Mouse (Mus musculus) adrenal gland, adult 18-20 months (tissue): Measurements from ENCODE around the gene Il31. TPM values are rescaled to one million over a fixed set of nuclear protein-coding genes. Genes with fewer than 3 reads are reported as not detected.
"Not testable (repeated sequence)": the region's sequence is repeated elsewhere in the genome, so short reads cannot be mapped to it uniquely, and the experiment has no call there.

Source experiments
- DNase-seq, 2 experiments: peaks; one replicate each; pipeline ENCODE4 v3.0.0; 2021 to 2022; ENCODE audit warnings: low spot score in 2 of 2
- long read RNA-seq, 2 experiments: library from polyadenylated mRNA; stranded (forward); transcript quantifications; one replicate each; pipeline ENCODE4 v2.0.0; 2021
- total RNA-seq, 2 experiments: library from RNA; stranded (reverse); gene quantifications; 1 replicate in 1 of 2; 2 replicates in 1 of 2; pipeline ENCODE4 v1.2.3; 2021

Il31 gene
- not detected for total RNA-seq
- long read RNA-seq, experiment 1 = 0 reads
- long read RNA-seq, experiment 2 = 0 reads

DNA sequence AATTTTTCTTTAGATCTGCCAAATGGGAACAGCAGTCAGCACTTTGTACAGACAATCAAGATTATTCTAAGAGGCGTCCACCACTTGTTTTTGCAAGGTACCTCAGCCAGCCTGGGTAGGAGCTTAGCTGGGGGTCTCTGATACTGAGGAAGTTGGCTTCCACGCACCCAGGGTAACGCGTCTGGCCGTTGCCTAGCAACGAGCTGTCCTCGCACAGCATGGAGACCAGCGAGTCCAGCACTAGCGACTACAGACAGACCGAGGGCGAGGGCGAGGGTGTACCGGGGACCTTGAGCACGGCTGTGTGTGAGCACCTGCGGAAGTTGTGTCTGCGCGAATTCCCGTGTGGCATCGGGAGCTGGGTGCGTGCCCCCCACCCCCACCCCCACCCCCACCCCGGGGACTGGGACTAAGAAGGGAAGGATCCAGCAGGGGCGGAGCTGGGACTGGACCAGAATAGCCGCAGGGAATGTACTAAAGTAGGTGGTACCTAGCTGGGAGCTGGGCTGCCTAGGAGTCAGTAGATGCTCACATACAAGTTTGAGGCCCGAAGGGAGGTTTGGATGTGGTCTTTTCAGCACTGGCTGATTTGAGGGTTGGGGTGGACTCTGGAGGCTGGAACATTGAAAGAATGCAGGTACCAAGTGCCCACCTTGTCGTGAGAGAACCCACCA, at the start of gene Il31, which contains the start of gene Lrrc43:
Il31 (minus strand) TSS at position 378 of the 674 bp plus-strand sequence.
Lrrc43 (plus strand) TSS at position 194 of the 674 bp plus-strand sequence.
- DNase-seq = no peak

DNA sequence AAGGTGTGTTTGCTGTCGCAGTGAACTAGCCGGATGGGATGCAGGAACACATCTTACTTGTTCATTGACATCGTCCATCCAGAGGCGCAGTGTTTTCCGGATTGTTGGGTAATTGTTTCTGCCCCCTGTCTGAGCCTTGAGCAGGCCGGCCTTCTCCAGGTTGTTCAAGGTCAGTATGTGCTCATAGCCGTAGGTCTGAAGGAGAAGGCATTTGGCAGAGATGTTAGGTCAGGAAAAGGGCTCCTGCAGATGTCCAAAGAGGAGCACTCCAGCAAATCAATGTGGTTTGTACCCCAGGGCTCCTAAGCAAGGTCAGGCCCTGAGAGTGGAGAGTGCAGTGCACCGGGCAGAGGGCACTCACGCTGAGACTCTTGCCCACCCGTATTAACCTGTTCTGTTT, 44.5 kb upstream of the Il31 start:
- no peak for DNase-seq

DNA sequence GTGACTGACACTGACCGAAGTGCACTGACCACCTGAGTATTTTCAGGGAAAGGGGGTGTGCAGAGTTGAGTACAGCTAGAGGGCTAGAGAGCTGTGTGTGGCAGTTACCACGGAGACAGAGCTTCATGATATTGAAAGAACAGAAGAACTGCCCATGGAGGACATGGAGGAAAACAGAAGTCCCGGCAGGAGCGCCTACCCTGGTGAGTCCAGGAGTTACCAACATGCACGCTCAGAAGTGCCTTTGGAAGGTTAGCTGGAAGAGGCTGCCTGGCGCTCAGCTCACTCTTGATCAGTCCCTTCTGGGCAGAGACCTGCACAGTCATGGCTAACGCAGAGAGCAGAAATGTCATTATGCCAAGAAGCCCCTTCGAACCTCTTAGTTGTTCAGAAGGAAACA, 40.8 kb upstream of the Il31 start:
- DNase-seq = no peak

DNA sequence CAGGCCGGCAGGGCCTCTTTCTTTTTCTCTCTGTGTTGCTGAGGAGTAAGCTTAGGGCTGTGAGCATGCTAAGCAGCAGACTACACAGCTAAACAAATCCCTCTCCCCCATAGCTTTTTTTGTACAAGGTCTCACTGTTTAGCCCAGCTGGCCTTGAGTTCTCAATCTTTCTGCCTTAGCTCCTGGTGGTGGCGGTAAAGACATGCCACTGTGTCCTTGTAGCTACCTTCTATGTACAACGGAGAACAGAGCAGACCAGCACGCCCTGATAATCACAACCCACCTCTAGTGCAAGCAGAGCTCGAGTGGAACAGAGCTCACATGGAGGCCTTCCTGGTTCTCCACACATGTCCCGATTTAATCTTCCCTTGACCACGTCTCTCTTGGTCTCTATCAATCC, 39.4 kb upstream of the Il31 start:
- DNase-seq = peak in 1 of 2 experiments; percentile 3

DNA sequence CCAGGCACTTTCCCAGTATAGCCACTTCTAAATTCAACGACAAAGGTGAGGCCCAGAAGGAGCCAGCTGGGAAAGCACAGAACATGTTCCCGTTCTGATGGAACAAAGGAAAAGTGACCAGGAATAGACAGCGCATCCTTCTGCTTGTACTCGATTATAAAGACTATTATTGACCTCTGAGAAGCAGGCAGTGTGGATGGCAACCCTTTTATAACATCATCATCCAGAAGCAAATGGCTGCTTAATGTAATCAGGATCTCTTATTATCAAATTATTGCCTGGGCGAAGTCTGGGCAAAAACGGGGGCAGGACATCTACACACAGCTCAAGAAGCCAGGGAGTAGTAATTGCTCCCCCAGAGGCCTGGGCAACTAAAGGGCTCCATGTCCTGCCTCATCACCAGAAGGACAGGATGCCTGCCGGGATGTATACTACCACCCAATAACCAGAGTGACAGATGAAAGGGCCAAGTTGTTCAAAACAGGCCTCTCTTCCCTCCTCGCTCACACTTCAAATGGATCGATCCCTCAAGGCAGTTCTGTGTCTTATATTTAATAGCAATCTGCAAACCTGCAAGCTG, 36.7 kb upstream of the Il31 start:
- no peak for DNase-seq

DNA sequence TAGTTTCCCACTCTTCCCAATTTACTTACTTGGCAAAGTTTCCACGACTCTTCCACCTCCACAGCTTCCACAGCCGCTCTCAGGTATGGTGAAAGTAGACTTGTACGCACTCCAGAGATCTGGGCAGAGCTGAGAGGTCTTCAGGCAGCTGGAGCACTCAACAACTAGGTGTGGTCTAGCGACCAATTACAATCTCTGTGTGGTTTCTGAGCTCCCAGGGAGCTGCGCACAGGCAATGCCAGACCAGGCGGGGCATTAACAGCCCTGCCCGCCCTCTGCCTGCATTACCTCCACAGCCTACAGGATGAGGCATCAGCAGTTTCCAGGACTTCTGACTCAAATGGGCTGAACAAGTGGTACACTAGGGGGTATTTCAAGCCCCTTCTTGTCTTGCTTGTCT, 36.0 kb upstream of the Il31 start, which contains the start of gene Gm49027:
Gm49027 (minus strand) TSS at position 208 of the 400 bp plus-strand sequence.
- DNase-seq = no peak

DNA sequence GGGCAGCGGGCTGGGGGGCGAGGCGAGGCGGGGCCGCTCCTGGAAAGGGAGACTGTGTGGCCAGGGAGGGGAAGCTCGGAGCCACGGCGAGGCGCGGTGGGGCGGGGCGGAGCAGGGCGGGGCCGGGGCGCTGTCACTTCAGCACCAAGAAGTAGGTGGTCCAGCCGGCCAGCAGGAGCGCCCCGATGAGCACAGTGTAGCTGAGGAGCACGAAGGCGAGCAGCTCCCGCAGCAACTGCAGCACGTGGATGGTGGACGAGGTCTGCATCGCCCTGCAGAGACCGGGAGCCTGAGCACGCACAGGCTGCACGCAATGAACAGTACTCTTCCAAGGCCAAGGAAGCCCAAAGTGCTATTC, 35.1 kb upstream of the Il31 start:
- no peak for DNase-seq

DNA sequence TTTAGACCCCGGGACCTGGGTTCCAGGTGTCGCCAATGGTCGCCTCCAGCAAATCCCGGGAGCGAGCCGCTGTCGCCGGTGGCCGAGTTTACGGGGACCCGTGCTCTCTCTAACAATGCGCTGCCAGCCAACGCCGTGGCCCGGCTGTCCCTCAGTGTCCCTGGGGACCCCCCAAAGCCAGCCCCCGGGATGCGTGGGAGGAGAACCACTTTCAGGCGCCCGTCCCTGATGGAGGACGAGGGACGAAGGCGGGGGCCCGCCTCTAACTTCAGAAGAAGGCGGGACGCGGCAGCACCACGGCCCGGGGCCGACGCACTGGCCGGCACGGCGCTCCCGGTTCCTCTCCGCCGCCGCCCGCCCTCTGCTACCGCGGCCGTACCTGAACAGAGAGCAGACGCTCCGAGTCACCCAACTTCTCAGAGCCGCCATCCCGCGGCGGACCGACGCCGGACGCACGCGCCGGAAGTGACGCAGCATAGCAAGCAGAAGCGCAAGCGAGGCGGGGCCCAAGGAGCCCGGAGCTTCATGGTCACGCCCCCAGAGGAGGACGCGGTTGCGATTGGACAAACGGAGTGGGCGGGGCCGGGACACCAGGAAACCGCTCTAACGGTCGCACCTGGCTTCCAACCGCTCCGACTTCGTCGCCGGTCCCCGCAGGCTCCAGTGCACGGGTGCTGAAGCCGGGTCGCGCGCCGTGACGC, 34.6 kb upstream of the Il31 start, which contains the start of gene Diablo:
Diablo (minus strand) TSS at position 485 of the 701 bp plus-strand sequence.
- DNase-seq = peak; percentile 95 to 96

DNA sequence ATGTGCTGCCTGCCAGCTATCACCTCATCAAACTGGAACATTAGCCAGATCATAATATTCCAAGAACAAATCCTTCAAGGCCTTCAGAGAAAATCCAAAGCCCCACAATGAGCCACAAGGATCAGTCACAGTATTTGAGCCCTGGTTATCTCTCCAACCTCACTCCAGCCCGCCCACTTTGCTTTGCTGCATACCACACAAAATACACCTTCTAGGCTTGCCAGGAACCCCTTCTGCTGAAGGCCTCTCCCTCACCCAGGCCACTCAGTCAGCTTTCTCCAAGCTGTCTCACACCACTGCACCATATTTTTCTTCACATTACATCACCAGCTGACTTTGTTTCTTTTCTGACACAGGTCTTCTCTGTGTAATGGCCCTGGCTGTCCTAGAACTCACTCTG, 32.9 kb upstream of the Il31 start:
- DNase-seq = no peak

DNA sequence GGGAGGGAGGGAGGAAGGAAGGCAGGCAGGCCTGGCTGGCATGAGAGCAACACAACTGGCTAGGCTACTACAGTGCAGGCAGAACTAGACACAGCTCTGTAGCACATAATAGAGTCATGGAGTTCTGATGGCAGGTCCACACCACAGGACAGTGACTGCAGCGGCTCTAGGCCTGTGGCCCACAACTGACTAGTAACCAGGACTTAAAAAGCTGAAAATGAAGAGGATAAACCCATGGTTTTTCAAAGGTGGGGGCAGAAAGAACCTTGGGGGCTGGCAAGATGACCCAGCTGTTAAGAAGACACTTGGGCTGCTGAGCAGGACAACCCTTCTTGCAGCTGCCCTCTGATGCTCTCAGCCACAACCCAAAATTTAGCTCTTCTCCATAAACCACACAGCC, 32.3 kb upstream of the Il31 start:
- DNase-seq = no peak

DNA sequence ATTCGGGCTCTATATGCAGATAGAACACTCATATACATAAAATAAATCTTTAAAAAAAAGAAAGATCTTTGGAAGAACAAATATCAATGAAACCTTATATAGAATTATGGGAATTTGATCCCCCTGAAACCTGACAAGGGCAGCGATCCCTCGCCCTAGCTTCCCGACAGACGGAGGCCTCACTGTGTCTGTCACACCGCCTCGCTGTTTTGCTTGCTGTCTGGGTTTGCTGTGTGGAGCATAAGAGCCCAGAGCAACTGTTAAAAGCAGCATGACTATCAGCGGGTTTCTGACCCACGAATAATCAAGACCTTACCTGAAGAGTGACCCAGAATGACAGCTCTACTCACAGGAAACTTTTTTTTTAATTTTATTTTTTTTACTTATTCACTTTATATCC, 31.4 kb upstream of the Il31 start:
- DNase-seq = no peak

DNA sequence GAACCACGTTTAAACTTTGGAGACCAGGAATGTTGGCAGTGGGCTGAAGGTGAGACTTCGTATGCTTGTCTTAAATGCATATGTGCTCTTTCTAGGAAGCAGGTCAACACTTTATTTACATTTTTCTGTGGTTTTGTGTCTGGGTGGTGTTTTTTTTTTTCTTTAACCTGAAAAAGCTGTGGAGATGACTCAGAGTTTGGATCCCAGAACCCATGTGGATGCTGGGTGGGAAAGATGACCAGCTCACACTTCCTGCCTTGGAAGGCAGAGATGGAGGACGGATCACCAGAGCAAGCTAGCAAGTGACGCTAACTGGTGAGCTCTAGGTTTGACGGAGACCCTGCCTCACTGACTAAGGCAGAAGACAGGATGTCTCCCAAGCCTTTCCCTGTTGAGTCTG, 25.6 kb upstream of the Il31 start:
- no peak for DNase-seq

DNA sequence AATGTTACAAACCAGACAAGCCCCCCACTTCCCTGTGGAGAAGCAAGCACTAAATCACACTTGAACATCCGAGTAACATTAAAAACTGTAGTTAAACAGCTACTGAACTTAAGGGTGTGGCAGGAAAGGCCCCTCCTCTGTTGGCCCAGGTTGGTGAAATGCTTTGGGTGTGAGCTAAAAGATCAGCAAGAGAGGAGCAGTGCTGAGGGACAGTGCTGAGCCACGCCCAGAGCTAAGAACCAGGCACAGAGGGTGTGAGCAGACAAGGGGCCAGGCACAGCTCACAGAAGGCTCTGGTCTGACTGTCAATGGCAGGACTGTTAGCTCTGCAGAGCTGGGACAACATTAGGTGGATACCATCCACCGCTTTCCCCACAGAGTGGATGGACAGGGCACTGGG, 22.8 kb upstream of the Il31 start:
- no peak for DNase-seq

DNA sequence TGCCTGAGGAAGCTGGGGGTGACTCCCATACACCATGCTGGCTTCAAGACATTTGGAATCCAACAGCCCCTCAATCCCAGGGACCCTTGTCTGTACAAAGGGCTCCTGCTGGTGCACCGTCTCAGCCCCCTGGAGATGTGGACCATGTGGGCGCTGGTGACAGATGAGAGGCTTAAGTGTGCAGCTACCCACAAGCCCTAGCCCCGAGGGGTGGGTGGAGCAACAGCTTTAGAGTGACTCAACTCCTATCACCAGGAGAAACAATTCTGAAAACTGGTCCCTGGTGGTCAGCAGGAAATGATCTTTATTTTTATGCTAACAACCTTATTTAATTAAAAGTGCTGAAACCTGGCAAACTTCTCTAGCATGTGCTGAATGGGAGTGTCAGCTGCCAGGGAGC, 22.1 kb upstream of the Il31 start:
- not testable (repeated sequence) for DNase-seq

DNA sequence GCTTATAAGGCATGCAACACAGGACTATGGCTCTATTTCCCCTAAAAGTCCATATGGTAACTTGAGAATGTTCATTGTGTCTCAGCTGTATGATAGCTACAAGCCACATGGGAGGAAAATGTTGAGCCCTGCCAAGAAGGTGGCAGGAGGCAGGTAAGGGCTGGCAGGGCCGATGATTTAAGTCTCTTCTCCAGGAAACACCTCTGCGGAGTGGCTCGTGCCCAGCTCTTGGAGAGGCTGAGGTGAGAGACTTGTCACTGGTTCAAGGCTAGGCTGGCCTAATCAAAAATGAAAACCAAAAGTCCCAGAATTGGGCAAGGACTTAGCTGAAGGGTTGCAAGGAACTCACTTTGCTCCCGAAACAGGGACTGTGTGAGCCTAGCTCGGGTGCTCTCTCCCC, 20.9 kb upstream of the Il31 start, which contains the start of gene B3gnt4:
B3gnt4 (plus strand) TSS at position 301 of the 400 bp plus-strand sequence.
- DNase-seq = no peak

DNA sequence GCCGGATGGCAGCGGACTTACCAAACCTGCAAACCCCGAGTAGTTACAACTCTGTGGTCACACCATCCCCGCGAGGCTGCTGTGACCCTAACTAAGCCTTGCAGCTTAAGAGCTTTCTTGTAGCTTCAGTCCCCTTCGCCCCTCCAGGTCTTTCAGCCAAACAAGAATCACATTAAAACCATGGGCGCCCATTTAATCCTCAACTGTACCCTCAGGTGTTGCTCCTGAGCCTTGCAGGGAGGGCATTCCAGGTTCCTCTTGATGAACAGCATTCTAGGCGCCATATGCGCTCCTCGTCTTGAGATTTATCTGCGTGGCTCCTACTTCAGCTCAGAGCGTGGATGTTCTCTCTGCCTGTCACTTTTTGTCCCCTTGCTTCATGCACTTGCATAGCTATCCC, 19.6 kb upstream of the Il31 start:
- no peak for DNase-seq

DNA sequence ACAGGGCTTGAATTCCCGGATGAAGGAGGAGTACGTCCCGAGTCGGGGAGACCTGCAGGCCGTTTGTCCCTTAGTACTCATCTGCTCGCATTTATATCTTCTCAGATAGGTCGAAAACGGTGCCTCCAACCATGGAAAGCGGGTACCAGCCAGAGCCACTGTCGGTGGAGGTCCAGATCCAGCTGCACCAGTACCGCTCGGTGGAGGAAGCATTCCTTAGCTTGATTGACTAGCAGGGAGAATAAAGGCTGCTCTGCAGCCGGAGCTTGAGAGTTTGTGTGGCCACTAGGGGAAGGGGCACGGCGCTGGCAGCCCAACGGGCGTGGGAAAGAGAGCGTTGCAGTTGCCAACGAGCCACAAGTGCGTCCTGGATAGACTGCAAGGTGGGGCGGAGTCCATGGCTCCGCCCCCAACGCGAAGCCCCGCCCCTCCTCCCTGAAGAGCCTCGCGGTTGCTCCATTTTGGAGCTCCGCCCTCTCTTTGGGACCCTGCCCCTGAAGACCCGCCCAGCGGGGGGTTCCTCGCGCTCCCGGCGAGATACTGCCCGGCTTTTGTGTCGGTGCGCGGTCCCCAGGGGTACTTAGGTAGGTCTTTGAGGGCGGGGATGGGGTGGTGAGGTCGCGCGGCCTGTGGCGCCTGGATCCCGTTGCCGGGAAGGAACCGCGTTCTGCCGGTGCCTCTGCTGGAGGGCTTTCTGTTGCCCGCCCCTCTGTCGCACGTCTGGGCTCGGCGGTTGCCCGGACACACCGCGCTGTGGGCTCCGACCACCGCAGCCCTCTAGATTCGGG, 18.8 kb upstream of the Il31 start:
- peak; percentile 72 to 79 for DNase-seq

DNA sequence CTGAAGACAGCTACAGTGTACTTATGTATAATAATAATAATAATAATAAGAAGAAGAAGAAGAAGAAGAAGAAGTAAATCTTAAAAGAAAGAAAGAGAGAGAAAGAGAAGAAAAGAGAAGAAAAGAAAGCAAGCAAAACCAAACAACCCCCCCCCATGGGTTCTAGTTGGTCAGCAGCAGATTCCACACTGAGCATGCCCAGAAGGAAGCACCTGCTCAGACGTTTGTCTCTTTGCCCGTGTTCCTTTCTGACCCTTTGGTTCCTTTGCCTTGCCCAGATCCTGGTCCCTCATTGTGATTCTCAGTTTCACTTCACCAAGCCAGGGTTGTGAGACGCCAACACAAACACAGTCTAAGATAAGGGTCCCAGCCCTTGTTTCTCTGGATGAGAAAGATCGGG, 12.7 kb upstream of the Il31 start:
- DNase-seq = no peak

DNA sequence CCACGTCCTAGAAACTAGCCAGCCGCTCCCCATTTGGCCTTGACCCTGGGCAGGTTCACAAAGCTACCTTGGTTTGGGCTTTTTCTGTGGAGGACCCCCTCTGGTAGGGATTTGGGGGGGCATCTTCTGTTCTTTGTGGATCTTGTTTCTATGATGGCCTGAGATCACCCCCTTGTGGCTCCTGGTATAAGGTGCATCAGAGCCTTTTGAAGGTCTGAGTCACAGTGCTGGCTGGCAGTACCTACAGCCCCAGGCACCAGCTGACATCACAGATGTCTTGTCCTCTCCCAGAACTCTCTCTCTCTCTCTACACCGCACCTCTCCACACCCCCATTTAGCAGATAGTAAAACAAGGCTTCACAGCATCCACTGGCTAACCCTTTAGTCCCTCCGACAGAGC, 10.4 kb upstream of the Il31 start:
- peak in 1 of 2 experiments; percentile 23 for DNase-seq

DNA sequence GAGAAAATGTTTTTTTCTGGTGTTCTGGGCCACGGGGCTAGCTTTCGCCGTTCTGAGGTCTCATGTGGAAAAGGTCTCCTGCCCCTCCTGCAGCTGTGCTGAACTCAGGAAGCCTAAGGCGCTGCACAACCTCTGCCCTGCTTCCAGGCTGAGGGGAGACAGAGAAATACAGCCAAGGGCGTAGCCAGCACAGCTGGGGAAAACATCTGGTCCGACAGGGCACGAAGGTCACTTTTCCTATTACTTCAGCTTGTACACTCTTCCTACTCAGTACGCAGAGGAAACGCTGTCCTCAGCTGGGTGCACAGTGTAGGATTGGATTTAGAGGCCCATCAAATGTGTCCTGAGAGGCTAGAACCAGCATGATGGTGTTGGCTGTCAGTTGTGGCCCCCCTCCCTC, 646 bp upstream of the Il31 start:
- no peak for DNase-seq

DNA sequence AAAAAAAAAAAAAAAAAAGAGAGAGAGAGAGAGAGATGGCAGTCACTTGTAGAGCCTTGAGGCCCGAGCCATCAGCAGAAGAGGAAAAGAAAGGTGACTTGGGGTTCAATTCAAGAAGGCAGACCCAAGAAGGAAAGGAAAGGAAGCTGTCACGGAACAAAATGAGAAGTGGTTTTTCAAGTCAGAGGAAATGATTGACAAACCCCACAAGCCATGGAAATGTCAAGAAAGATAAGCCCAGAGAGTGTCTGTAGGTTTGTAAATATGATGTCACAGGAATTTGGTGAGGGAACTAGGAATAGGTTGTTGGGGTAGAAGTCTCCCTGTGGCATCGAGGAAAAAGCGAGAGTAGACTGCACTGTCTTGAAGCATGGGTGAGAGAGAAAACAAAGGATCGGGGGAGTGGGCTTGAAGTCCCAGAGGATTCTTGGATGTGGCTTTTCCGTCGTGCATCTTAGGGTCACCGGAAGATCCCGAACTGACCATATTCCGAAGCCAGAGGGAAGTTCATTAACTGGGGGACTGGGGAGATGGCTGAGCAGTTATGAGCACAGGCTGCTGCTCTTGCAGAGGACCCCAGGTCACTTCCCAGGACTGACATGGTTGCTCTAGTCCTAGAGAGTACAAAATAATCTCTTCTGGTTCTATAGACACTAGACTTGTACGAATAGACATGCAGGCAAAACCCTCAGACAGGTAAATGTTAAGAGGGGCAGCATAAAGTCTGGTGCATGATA, 1.5 kb downstream of the Il31 start:
- DNase-seq = no peak
